Mouse (Mus musculus) megakaryocyte, embryonic 14.5 days (primary cell): ENCODE data around the gene Rptn. TPM values are rescaled to one million over a fixed set of nuclear protein-coding genes. Genes with fewer than 3 reads are reported as not detected.
"Not testable (repeated sequence)": the region's sequence is repeated elsewhere in the genome, so short reads cannot be mapped to it uniquely, and the experiment has no call there.

Experiments used
- H3K27me3 ChIP-seq: replicated peaks from 2 replicates; pipeline ENCODE3; 2012; ENCODE audit warnings: inconsistent platforms
- H3K36me3 ChIP-seq: replicated peaks from 2 replicates; pipeline ENCODE3; 2012; ENCODE audit warnings: low read length, inconsistent platforms, mixed read lengths
- H3K4me1 ChIP-seq: 2 replicates; pipeline ENCODE4 v1.6.1; 2012; ENCODE audit warnings: inconsistent platforms
- H3K4me3 ChIP-seq: replicated peaks from 2 replicates; pipeline ENCODE3; 2012; ENCODE audit warnings: moderate library complexity, mild to moderate bottlenecking, inconsistent platforms
- H3K9me3 ChIP-seq: 2 replicates; pipeline ENCODE4 v1.6.1; 2012; ENCODE audit warnings: inconsistent platforms
- FLI1 ChIP-seq: IDR thresholded peaks from 2 replicates; pipeline ENCODE4 v1.6.1; 2012; ENCODE audit warnings: low read length, inconsistent platforms, mixed read lengths
- GATA1 ChIP-seq: IDR thresholded peaks from 3 replicates; pipeline ENCODE4 v1.6.1; 2012; ENCODE audit warnings: mixed read lengths, low read length, inconsistent platforms, borderline replicate concordance
- polyA plus RNA-seq: library from polyadenylated mRNA; stranded (reverse); fragments of >175 nt; gene quantifications from 2 replicates; pipeline ENCODE4 v1.2.3, GENCODE M21; 2012; ENCODE audit warnings: low replicate concordance; ENCODE audit not compliant: insufficient read depth

Gene Rptn
- polyA plus RNA-seq, 1 experiment = not detected

DNA sequence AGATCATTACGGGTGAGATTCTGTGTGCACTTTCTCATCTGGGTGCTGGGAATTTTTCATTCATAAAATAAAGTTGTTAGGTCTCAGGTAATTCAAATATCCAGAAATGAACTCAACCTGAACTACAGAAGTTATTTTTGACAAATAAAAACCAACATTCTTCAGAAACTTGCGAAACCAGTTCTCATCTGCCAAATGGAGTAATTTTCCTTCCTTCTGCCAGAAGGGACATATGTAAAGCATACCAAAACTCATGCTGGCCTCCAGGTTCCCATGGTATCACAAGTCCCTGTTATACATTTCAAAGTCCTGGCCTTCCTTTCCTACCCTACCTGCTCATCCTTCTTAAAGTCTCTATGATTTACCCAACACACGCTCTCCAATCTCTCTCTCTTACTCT is 10.4 kb downstream of the Rptn start:
- H3K27me3 ChIP-seq = no peaks in the 10 kb centered on the region
- H3K9me3 ChIP-seq = no peaks in the 10 kb centered on the region
- no peaks in the 10 kb centered on the region for H3K36me3 ChIP-seq
- TF ChIP-seq GATA1 (no peak), FLI1 (no peak)
- no peaks in the 10 kb centered on the region for H3K4me1 ChIP-seq
- no peak overlapping the region for H3K4me3 ChIP-seq

DNA sequence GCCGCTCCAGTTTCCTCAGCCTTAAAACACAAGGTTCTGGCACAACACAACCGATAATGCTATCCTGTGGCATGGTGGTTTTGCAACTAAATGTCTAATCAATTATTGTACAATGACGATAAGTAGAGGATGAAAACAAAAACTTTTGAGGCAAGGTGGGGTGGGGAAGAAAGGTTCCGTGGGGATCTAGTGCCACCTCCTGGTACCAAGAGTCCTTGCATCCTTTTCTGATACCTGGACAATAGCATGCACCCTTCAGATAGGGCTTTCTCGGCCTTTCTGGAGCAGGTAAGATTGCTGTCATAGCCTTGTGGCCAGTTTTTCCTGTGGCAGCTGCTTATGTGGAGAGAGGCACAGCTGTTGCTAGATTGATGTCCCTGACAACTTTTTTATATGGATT is 13.5 kb downstream of the Rptn start:
- no peaks in the 10 kb centered on the region for H3K4me1 ChIP-seq
- TF ChIP-seq GATA1 = no peak
- TF ChIP-seq FLI1 = no peak
- no peak overlapping the region for H3K4me3 ChIP-seq
- no peaks in the 10 kb centered on the region for H3K9me3 ChIP-seq
- no peaks in the 10 kb centered on the region for H3K36me3 ChIP-seq
- H3K27me3 ChIP-seq = no peaks in the 10 kb centered on the region

DNA sequence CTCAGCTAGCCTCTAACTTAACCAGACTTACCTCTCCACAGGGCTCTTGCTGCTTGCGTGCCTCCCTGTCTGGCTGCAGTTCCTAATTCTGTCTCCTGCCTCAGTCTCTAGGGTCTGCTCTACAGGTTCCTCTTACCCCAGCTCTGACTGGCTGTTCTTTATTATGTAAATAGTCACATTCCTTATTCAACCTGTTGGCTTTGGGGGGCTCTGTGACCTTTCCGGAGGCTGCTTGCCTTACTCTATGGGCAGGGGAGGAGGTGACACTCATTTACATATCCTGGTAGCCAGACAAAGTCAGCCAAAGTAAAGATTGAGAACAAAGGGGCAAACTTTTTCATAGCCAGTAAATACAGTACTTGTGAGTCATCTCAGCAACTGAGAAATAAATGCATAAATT is 18.4 kb downstream of the Rptn start:
- no peaks in the 10 kb centered on the region for H3K4me1 ChIP-seq
- TF ChIP-seq GATA1 = no peak
- no peak for TF ChIP-seq FLI1
- H3K4me3 ChIP-seq = no peak overlapping the region
- no peaks in the 10 kb centered on the region for H3K9me3 ChIP-seq
- H3K27me3 ChIP-seq = no peaks in the 10 kb centered on the region
- H3K36me3 ChIP-seq = no peaks in the 10 kb centered on the region

DNA sequence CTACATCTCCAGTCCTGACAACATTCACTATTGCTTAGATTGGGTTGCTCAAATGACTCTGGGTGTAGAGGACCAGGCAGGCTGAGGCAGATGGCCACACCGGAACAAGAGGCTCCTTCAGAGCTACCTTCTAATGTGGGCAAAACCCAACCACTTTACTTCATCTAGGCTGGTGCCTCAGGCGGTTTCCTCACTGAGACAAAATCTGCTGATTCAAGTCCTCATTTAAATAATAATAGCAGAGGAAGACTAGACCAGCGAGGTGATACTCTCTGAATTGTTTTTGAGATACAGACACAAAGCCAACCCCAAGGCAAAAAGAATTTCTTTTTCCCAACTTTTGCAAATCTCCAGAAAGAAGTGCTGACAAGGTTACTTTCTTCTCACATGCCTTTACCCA is 38.2 kb downstream of the Rptn start:
- peaks cover 5% of the 10 kb centered on the region for H3K27me3 ChIP-seq
- no peak overlapping the region for H3K4me3 ChIP-seq

DNA sequence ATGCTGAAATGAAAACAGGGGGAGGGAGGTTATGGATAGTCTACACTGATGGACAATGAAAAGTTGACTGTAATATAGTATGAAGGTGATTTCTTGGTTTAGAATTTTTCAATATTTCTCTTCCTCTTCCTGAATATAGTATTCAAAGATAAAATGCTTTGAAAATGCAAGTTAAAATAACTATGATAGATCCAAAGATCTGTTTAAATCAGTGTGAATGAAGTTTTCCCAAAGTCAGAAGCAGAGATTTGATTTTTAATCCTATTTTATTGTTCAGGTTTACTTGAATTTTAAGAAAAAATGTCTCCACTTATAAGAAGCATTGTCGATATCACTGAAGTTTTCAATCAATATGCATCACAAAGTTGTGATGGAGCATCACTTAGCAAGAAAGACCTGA is 48.5 kb downstream of the Rptn start, which contains the start of gene Tchh:
Gene Tchh (plus strand): TSS at position 301 of the 400 bp plus-strand sequence.
- no peak for TF ChIP-seq GATA1
- TF ChIP-seq FLI1 = no peak
- peaks cover 59% of the 10 kb centered on the region for H3K27me3 ChIP-seq
- H3K36me3 ChIP-seq = no peaks in the 10 kb centered on the region
- H3K9me3 ChIP-seq = peaks cover 12% of the 10 kb centered on the region; the same call in 1 of the 2 replicates
- no peak within 1 kb of the TSS for H3K4me3 ChIP-seq
- peaks cover 35% of the 10 kb centered on the region for H3K4me1 ChIP-seq

More for the DNA sequence above, 38.2 kb downstream of the Rptn start:
- no peak for TF ChIP-seq FLI1
- no peak for TF ChIP-seq GATA1
- no peaks in the 10 kb centered on the region for H3K9me3 ChIP-seq
- no peaks in the 10 kb centered on the region for H3K4me1 ChIP-seq
- no peaks in the 10 kb centered on the region for H3K36me3 ChIP-seq

DNA sequence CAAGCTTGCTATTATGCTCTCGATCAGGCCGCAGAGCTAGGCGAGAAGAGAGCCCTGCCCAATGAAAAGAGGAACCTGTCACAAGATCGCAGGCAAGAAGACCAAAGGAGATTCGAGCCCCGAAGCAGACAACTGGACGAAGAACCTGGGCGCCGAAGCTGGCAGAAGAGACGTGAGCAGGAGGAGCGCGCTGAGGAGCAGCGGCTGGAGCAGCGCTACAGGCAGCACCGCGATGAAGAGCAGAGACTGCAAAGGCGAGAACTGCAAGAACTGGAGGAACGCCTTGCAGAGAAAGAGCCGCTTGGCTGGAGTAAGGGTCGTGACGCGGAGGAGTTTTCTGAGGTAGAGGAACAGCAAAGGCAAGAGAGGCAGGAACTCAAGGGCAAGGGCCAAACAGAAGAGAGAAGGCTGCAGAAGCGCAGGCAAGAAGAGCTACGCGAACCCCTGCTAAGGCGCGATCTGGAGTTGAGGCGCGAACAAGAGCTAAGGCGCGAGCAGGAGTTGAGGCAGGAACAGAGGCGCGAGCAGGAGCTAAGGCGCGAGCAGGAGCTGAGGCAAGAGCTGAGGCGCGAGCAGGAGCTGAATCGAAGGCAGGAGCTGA is 50.1 kb downstream of the Rptn start:
- no peaks in the 10 kb centered on the region for H3K36me3 ChIP-seq
- peaks cover 17% of the 10 kb centered on the region; the same call in 1 of the 2 replicates for H3K9me3 ChIP-seq
- H3K27me3 ChIP-seq = peaks cover 74% of the 10 kb centered on the region
- no peak for TF ChIP-seq FLI1
- TF ChIP-seq GATA1 = no peak
- H3K4me3 ChIP-seq = peak overlapping the region; percentile 92
- H3K4me1 ChIP-seq = peaks cover 43% of the 10 kb centered on the region

DNA sequence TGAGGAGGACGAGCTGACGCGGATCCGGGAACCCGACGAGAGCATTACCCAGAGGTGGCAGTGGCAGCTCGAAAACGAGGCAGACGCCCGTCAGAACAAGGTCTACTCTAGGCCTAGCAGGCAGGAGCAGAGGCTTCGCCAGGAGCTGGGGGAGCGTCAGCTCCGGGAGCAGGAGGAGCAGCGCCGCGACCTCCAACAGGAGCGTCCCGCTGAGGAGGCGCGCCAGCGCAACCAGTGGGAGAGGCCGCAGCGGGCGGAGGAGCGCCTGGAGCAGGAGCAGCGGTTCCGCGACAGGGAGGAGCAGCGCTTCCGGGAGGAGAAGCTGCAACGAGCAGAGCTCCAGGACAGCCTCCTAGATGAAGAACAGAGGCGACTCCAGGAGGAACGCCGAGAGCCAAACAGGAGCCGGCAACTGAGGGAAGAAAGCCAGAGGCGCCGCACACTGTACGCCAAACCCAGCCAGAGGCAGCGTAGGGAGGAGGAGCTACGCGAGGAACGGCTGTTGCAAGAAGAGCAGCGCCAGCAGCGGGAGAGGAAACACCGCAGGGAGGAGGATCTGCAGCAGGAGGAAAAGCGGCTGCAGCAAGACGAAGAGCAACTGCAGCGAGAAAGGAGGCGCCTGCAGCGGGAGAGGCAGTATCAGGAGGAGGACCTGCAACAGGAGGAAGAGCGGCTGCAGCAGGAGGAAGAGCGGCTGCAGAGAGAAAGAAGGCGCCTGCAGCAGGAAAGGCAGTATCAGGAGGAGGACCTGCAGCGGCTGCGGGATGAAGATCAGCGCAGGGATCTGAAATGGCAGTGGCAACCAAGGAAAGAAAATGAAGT is 51.1 kb downstream of the Rptn start:
- TF ChIP-seq GATA1 = no peak
- H3K27me3 ChIP-seq = peaks cover 72% of the 10 kb centered on the region
- peaks cover 17% of the 10 kb centered on the region; the same call in 1 of the 2 replicates for H3K9me3 ChIP-seq
- H3K36me3 ChIP-seq = no peaks in the 10 kb centered on the region
- peak overlapping the region; percentile 92 for H3K4me3 ChIP-seq
- peaks cover 43% of the 10 kb centered on the region for H3K4me1 ChIP-seq

DNA sequence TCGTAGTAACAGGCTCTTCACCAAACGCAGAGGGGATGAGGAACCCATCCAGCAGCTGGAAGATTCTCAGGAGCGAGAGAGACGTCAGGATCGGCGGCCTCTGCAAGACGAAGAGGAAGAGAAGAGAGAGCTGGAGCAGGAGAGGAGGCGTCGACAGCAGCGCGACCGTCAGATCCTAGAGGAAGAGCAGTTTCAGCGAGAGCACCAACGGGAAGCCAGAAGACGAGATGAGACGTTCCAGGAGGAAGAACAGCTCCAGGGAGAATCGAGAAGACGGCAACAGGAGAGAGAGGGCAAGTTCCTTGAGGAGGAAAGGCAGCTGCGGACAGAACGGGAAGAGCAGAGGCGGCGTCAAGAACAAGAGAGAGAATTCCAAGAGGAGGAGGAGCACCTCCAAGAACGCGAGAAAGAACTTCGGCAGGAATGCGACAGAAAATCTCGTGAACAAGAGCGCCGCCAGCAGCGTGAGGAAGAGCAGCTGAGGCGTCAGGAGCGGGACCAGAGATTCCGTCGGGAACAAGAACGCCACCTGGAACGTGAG is 51.7 kb downstream of the Rptn start:
- H3K36me3 ChIP-seq = no peaks in the 10 kb centered on the region
- peaks cover 43% of the 10 kb centered on the region for H3K4me1 ChIP-seq
- peak overlapping the region; percentile 92 for H3K4me3 ChIP-seq
- peaks cover 73% of the 10 kb centered on the region for H3K27me3 ChIP-seq
- H3K9me3 ChIP-seq = peaks cover 17% of the 10 kb centered on the region; the same call in 1 of the 2 replicates
- no peak for TF ChIP-seq FLI1
- TF ChIP-seq GATA1 = no peak

DNA sequence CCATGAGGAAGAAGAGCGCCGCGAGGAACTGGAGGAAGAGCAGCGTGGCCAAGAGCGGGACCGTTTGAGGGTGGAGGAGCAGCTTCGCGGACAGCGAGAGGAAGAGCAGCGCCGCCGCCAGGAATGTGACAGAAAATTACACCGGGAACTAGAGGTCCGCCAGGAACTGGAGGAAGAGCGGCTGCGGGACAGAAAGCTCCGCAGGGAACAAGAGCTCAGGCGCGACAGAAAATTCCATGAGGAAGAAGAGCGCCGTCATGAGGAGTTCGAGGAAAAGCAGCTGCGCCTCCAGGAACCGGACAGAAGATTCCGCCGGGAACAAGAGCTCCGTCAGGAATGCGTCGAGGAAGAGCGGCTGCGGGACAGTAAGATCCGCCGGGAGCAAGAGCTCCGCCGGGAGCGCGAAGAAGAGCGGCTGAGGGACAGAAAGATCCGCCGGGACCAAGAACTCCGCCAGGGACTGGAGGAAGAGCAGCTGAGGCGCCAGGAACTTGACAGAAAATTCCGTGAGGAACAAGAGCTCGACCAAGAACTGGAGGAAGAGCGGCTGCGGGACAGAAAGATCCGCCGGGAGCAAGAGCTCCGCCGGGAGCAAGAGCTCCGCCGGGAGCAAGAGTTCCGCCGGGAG is 52.7 kb downstream of the Rptn start:
- no peak for TF ChIP-seq GATA1
- TF ChIP-seq FLI1 = no peak
- H3K27me3 ChIP-seq = peaks cover 65% of the 10 kb centered on the region
- peak overlapping the region; percentile 89 for H3K4me3 ChIP-seq
- peaks cover 43% of the 10 kb centered on the region for H3K4me1 ChIP-seq
- H3K36me3 ChIP-seq = no peaks in the 10 kb centered on the region
- H3K9me3 ChIP-seq = peaks cover 17% of the 10 kb centered on the region; the same call in 1 of the 2 replicates

DNA sequence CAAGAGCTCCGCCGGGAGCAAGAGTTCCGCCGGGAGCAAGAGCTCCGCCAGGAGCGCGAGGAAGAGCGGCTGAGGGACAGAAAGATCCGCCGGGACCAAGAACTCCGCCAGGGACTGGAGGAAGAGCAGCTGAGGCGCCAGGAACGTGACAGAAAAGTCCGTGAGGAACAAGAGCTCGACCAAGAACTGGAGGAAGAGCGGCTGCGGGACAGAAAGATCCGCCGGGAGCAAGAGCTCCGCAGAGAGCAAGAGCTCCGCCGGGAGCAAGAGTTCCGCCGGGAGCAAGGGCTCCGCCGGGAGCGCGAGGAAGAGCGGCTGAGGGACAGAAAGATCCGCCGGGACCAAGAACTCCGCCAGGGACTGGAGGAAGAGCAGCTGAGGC is 53.2 kb downstream of the Rptn start:
- peak overlapping the region; percentile 76 for H3K4me3 ChIP-seq
- H3K27me3 ChIP-seq = peaks cover 65% of the 10 kb centered on the region
- peaks cover 17% of the 10 kb centered on the region; the same call in 1 of the 2 replicates for H3K9me3 ChIP-seq
- H3K4me1 ChIP-seq = peaks cover 43% of the 10 kb centered on the region
- not testable (repeated sequence) for H3K36me3 ChIP-seq
